Mouse (Mus musculus): ENCODE data around the gene Smyd4. TPM values are rescaled to one million over a fixed set of nuclear protein-coding genes. Genes with fewer than 3 reads are reported as not detected.

Gene Smyd4
- 1.1 and 2.0 TPM in 2 replicates for polyA plus RNA-seq (2011; ENCODE audit: insufficient read depth, insufficient read length, low replicate concordance, missing spikeins)

GRCm38 (mm10) chr11:75348199-75348889 lies at the start of gene Smyd4, which contains the start of gene Rpa1:
TSS of gene Smyd4 (plus strand) at chr11:75348433.
TSS of gene Rpa1 (minus strand) at chr11:75348324.
- TF ChIP-seq POLR2A (IDR thresholded peaks at IDR 0.05; ENCODE audit: borderline replicate concordance, control insufficient read depth, low read depth, low read length) (peak; percentile 73), CTCF (IDR thresholded peaks at IDR 0.05; ENCODE audit: control insufficient read depth, insufficient read depth, low read length) (no peak)
- Histone ChIP-seq H3K4me3 (replicated peaks; ENCODE audit: control insufficient read depth, low read depth, low read length) (peak within 1 kb of the TSS; percentile 82), H3K4me1 (ENCODE audit: control insufficient read depth, insufficient read depth, low read length) (peaks cover 2% of the 10 kb centered on the region; the same call in 1 of the 2 replicates), H3K27ac (ENCODE audit: control insufficient read depth, insufficient read depth, low read depth, low read length, poor library complexity) (peak within 1 kb of the TSS; percentile 62)
- WGBS: under 1% methylated on average over 56 of the region's 56 CpGs

DNA sequence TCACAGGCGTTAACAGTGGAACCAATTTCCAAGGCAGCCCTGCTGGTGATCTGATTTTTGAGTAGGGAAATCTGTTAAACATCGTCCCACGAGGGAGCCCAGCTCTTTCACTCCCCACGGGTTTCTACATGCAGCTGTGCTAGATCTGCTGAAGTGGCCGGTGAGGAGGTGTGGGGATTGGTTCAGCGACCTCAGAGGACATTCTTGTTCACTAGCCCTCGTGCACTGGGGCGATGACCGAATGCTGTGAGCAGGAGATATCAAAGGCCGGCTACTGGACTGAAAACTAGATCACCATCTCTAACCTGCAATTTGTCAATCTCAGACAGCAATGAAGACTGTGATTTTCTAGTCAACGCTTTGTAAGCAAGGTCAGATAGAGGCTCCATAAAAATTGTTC lies 49.7 kb upstream of the Smyd4 start:
- TF ChIP-seq POLR2A (IDR thresholded peaks at IDR 0.05; ENCODE audit: borderline replicate concordance, control insufficient read depth, low read depth, low read length) (no peak), CTCF (IDR thresholded peaks at IDR 0.05; ENCODE audit: control insufficient read depth, insufficient read depth, low read length) (no peak)
- no peaks in the 10 kb centered on the region for H3K4me1 ChIP-seq (ENCODE audit: control insufficient read depth, insufficient read depth, low read length)
- 71% methylated on average over 11 of the region's 11 CpGs for WGBS
- no peak overlapping the region for H3K27ac ChIP-seq (ENCODE audit: control insufficient read depth, insufficient read depth, low read depth, low read length, poor library complexity)
- H3K4me3 ChIP-seq (replicated peaks; ENCODE audit: control insufficient read depth, low read depth, low read length): no peak overlapping the region

DNA sequence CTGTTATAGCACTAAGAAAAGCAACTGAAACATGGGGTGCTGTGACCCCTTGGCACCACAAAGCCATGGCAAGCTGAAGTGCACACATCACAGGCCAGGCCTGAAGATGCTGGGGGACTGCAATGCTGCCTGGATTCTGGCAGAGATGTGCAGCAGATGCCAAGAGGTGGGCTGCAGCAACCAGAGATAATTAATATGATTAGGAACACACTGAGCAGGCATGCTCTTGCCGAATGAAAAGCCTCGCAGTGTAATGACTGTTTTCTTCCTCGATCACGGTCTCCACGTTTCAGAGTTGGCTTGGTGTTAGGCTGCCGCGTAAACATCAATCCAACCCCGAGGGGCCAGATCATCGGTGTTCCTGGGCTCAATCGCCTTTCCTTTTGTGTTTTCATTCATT lies 48.4 kb upstream of the Smyd4 start:
- H3K4me1 ChIP-seq (ENCODE audit: control insufficient read depth, insufficient read depth, low read length): no peaks in the 10 kb centered on the region
- 90% methylated on average over 10 of the region's 10 CpGs for WGBS
- H3K4me3 ChIP-seq (replicated peaks; ENCODE audit: control insufficient read depth, low read depth, low read length): no peak overlapping the region
- H3K27ac ChIP-seq (ENCODE audit: control insufficient read depth, insufficient read depth, low read depth, low read length, poor library complexity): no peak overlapping the region
- TF ChIP-seq POLR2A (IDR thresholded peaks at IDR 0.05; ENCODE audit: borderline replicate concordance, control insufficient read depth, low read depth, low read length) (no peak), CTCF (IDR thresholded peaks at IDR 0.05; ENCODE audit: control insufficient read depth, insufficient read depth, low read length) (no peak)

DNA sequence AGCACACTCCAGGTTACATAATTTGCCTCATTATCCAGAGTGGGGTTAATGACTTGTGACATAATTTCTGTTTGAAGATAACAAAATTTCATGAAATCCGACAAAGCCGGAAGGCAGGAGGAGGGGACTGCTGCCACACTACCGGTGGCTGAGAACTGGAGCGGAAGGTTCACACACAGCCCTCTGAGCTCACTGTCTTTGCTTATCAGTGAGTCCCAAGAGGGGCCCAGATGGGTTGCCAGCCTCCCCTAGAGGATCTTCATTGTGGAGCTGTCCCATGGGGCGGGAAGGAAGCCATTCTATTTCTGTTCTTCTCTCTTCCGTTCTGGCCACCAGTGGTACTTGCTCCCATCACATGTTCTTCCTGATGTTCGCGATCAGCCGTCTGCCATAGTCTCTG lies 47.3 kb upstream of the Smyd4 start:
- Histone ChIP-seq H3K4me3 (replicated peaks; ENCODE audit: control insufficient read depth, low read depth, low read length) (no peak overlapping the region), H3K4me1 (ENCODE audit: control insufficient read depth, insufficient read depth, low read length) (no peaks in the 10 kb centered on the region), H3K27ac (ENCODE audit: control insufficient read depth, insufficient read depth, low read depth, low read length, poor library complexity) (no peak overlapping the region)
- 82% methylated on average over 9 of the region's 9 CpGs for WGBS
- no peak for TF ChIP-seq POLR2A (IDR thresholded peaks at IDR 0.05; ENCODE audit: borderline replicate concordance, control insufficient read depth, low read depth, low read length)

- Histone ChIP-seq H3K4me3 (replicated peaks; ENCODE audit: control insufficient read depth, low read depth, low read length) (no peak overlapping the region), H3K4me1 (ENCODE audit: control insufficient read depth, insufficient read depth, low read length) (no peaks in the 10 kb centered on the region), H3K27ac (ENCODE audit: control insufficient read depth, insufficient read depth, low read depth, low read length, poor library complexity) (no peak overlapping the region)
- TF ChIP-seq POLR2A (IDR thresholded peaks at IDR 0.05; ENCODE audit: borderline replicate concordance, control insufficient read depth, low read depth, low read length) (no peak), CTCF (IDR thresholded peaks at IDR 0.05; ENCODE audit: control insufficient read depth, insufficient read depth, low read length) (no peak)
- 76% methylated on average over 9 of the region's 9 CpGs for WGBS
Measured at GRCm38 (mm10) chr11:75304797-75305196, 43.4 kb upstream of the Smyd4 start.

DNA sequence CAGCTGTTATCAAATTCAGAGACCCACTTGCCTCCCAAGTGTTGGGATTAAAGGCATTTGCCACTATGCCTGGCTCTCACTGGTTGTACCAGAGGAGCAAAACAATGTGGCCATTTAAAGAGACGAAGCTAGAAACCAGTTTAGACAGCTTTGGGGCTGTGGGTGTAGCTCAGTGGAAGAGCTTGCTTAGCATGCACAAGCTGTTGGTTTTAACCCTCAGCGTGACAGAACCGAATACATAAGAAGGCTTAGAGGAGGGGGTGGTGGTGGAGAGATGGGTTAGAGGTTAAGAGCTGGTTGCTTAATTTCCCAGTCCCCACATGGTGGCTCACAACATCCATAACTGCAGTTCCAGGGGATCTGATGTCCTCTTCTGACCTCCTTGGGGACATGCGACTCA lies 39.6 kb upstream of the Smyd4 start:
- 92% methylated on average over 4 of the region's 4 CpGs for WGBS
- Histone ChIP-seq H3K4me3 (replicated peaks; ENCODE audit: control insufficient read depth, low read depth, low read length) (no peak overlapping the region), H3K4me1 (ENCODE audit: control insufficient read depth, insufficient read depth, low read length) (no peaks in the 10 kb centered on the region), H3K27ac (ENCODE audit: control insufficient read depth, insufficient read depth, low read depth, low read length, poor library complexity) (0 out of 2 replicates have a peak overlapping the region, but pooled peaks have one; percentile 31)
- TF ChIP-seq POLR2A (IDR thresholded peaks at IDR 0.05; ENCODE audit: borderline replicate concordance, control insufficient read depth, low read depth, low read length) (no peak), CTCF (IDR thresholded peaks at IDR 0.05; ENCODE audit: control insufficient read depth, insufficient read depth, low read length) (no peak)

DNA sequence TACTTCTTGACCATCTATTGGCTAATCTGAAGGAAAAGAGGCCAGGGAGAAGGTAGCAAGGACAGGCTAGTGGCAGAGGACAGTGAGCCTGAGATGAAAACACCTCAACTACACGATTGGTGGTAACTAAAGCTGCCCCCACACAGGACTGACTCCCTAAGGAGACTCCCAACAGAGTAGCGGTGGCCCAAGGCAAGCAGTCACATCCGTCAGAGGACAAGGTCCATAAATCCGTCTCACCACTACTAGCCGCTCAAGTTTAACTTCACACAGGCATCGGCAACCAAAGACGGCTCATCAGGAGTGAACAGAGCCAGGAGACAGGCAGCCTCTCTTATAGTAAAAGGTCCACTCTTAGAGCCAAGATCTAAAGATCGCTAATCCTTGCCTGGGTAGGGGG lies 37.4 kb upstream of the Smyd4 start:
- TF ChIP-seq POLR2A (IDR thresholded peaks at IDR 0.05; ENCODE audit: borderline replicate concordance, control insufficient read depth, low read depth, low read length): no peak
- no peak for TF ChIP-seq CTCF (IDR thresholded peaks at IDR 0.05; ENCODE audit: control insufficient read depth, insufficient read depth, low read length)
- 93% methylated on average over 8 of the region's 8 CpGs for WGBS
- Histone ChIP-seq H3K4me3 (replicated peaks; ENCODE audit: control insufficient read depth, low read depth, low read length) (no peak overlapping the region), H3K27ac (ENCODE audit: control insufficient read depth, insufficient read depth, low read depth, low read length, poor library complexity) (no peak overlapping the region), H3K4me1 (ENCODE audit: control insufficient read depth, insufficient read depth, low read length) (no peaks in the 10 kb centered on the region)

- Histone ChIP-seq H3K4me3 (replicated peaks; ENCODE audit: control insufficient read depth, low read depth, low read length) (no peak overlapping the region), H3K4me1 (ENCODE audit: control insufficient read depth, insufficient read depth, low read length) (no peaks in the 10 kb centered on the region), H3K27ac (ENCODE audit: control insufficient read depth, insufficient read depth, low read depth, low read length, poor library complexity) (no peak overlapping the region)
- WGBS: 94% methylated on average over 6 of the region's 6 CpGs
- TF ChIP-seq POLR2A (IDR thresholded peaks at IDR 0.05; ENCODE audit: borderline replicate concordance, control insufficient read depth, low read depth, low read length) (no peak), CTCF (IDR thresholded peaks at IDR 0.05; ENCODE audit: control insufficient read depth, insufficient read depth, low read length) (no peak)
Measured at GRCm38 (mm10) chr11:75311751-75312150, 36.5 kb upstream of the Smyd4 start.

All from bone marrow, adult 2 months (tissue).